Mouse (Mus musculus) embryonic facial prominence, embryonic 10.5 days (tissue): ENCODE results near the gene Inafm1. TPM values are rescaled to one million over a fixed set of nuclear protein-coding genes. Genes with fewer than 3 reads are reported as not detected.

ENCODE experiments used
- DNase-seq: peaks from one replicate; pipeline ENCODE4 v3.0.0-alpha.2; 2017; ENCODE audit warnings: low spot score
- H3K27ac ChIP-seq: fragments of 300-500 bp; sonication (generic); replicated peaks from 2 replicates; pipeline ENCODE4 v1.5.1; 2016; ENCODE audit warnings: mild to moderate bottlenecking
- H3K27me3 ChIP-seq: fragments of 300-500 bp; sonication (generic); replicated peaks from 2 replicates; pipeline ENCODE4 v1.6.1; 2016; ENCODE audit warnings: low read depth, mild to moderate bottlenecking; ENCODE audit not compliant: poor library complexity, severe bottlenecking
- H3K36me3 ChIP-seq: fragments of 300-500 bp; sonication (generic); replicated peaks from 2 replicates; pipeline ENCODE4 v1.6.1; 2016; ENCODE audit warnings: mild to moderate bottlenecking, moderate library complexity
- H3K4me1 ChIP-seq: fragments of 300-500 bp; sonication (generic); 2 replicates; pipeline ENCODE4 v1.6.1; 2016
- H3K4me3 ChIP-seq: fragments of 300-500 bp; sonication (generic); 2 replicates; pipeline ENCODE4 v1.5.1; 2016; ENCODE audit warnings: mild to moderate bottlenecking, moderate library complexity
- H3K9me3 ChIP-seq: fragments of 300-500 bp; sonication (generic); 2 replicates; pipeline ENCODE4 v1.6.1; 2016; ENCODE audit warnings: mild to moderate bottlenecking
- WGBS: fragments of 180-500 bp; shearing (Covaris S2); methylation state at CpG from one replicate; pipeline ENCODE4 v1.1.7; 2016; 5-methylcytosine and 5-hydroxymethylcytosine counted together
- polyA plus RNA-seq: library from polyadenylated mRNA; unstranded; fragments of >200 nt; fragmentation: Nextera tagmentation; extraction: Ambion mirVana; gene quantifications from 2 replicates; pipeline ENCODE4 v1.2.1, GENCODE M21; 2016

Gene Inafm1
- polyA plus RNA-seq, result 5.9 and 9.1 TPM in 2 replicates

DNA sequence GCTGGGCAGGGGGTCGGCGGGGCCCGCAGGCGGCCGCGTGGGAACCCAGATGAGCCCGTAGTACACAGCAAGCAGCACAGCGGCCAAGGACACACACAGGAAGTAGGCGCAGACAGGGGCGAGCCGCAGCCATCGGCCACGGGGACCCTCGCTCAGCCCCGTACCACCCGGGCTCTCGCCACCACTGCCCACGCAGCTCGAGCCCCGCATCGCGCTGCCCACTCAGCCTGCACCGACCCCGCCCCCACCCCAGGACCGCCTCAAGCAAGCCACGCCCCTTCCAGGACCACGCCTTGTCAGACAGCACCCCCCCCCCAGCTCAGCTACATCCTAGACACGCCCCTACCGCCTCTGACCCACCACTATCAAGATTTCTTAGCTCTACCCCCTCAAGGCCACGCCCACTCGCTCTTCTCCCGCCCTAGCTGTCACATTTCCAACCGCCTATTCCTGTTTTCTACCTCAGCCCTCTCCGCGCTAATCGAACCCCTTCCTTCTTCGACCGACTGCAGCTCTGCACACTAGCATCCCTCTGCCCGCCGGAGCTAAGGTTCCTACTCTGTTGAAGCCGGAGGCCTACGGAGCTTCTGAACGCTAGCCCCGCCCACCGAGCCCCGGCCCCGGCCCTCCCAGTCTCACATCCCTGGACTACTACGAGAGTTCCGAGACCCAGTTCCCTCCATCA, at the start of gene Inafm1:
TSS of gene Inafm1 (minus strand) at position 537 of the 685 bp plus-strand sequence.
- DNase-seq, result peak; percentile 95
- H3K4me1 ChIP-seq, result peaks cover 39% of the 10 kb centered on the region
- H3K36me3 ChIP-seq, result peaks cover 34% of the 10 kb centered on the region
- H3K27me3 ChIP-seq, result peaks cover 34% of the 10 kb centered on the region
- under 1% methylated on average over 49 of the region's 49 CpGs for WGBS
- peak within 1 kb of the TSS; percentile 78 for H3K4me3 ChIP-seq
- H3K9me3 ChIP-seq, result no peaks in the 10 kb centered on the region
- peak within 1 kb of the TSS; percentile 82 for H3K27ac ChIP-seq

- Histone ChIP-seq H3K4me3 (no peak overlapping the region), H3K27me3 (no peaks in the 10 kb centered on the region), H3K4me1 (peaks cover 1% of the 10 kb centered on the region; the same call in 1 of the 2 replicates), H3K36me3 (peaks cover 57% of the 10 kb centered on the region), H3K9me3 (no peaks in the 10 kb centered on the region), H3K27ac (no peak overlapping the region)
- WGBS, result 90% methylated on average over 6 of the region's 6 CpGs
- no peak for DNase-seq
Observed at GRCm38 (mm10) chr7:16320479-16320878, 47.1 kb upstream of the Inafm1 start.

- Histone ChIP-seq H3K27ac (no peak overlapping the region), H3K4me3 (no peak overlapping the region), H3K27me3 (no peaks in the 10 kb centered on the region), H3K4me1 (peaks cover 12% of the 10 kb centered on the region), H3K9me3 (no peaks in the 10 kb centered on the region), H3K36me3 (peaks cover 45% of the 10 kb centered on the region)
- WGBS, result 87% methylated on average over 4 of the region's 4 CpGs
- DNase-seq, result no peak
Observed at GRCm38 (mm10) chr7:16319216-16319615, 45.8 kb upstream of the Inafm1 start.

DNA sequence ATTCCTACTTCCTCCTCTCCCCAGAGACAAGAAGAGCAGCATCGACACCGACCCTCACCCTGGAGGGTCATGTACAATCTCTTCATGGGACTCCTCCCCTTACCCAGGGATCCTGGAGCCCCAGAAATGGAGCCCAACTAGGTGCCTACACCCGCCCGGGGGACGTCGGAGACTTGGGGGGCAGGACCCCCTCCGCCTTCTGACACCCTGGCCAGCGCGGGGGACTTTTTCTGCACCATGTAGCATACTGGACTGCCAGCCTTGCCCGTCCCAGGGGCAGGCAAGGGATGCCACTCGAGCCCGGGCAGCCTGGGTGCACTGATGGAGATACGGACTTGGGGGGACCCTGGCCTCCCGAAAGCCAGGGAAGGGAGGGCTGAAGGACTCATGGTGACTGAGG, 43.7 kb upstream of the Inafm1 start:
- 86% methylated on average over 14 of the region's 14 CpGs for WGBS

GRCm38 (mm10) chr7:16315222-16315759, 41.9 kb upstream of the Inafm1 start:
- Histone ChIP-seq H3K4me3 (no peak overlapping the region), H3K27me3 (peaks cover 18% of the 10 kb centered on the region), H3K27ac (no peak overlapping the region), H3K36me3 (peaks cover 27% of the 10 kb centered on the region), H3K9me3 (no peaks in the 10 kb centered on the region), H3K4me1 (peaks cover 50% of the 10 kb centered on the region)
- WGBS, result 75% methylated on average over 4 of the region's 4 CpGs
- no peak for DNase-seq

More for the DNA sequence above, 43.7 kb upstream of the Inafm1 start:
- H3K4me3 ChIP-seq, result no peak overlapping the region
- H3K27me3 ChIP-seq, result 0 out of 2 replicates have a peak, but pooled peaks cover under 1% of the 10 kb centered on the region
- H3K27ac ChIP-seq, result no peak overlapping the region
- H3K36me3 ChIP-seq, result peaks cover 32% of the 10 kb centered on the region
- no peak for DNase-seq
- peaks cover 32% of the 10 kb centered on the region for H3K4me1 ChIP-seq
- no peaks in the 10 kb centered on the region for H3K9me3 ChIP-seq

DNA sequence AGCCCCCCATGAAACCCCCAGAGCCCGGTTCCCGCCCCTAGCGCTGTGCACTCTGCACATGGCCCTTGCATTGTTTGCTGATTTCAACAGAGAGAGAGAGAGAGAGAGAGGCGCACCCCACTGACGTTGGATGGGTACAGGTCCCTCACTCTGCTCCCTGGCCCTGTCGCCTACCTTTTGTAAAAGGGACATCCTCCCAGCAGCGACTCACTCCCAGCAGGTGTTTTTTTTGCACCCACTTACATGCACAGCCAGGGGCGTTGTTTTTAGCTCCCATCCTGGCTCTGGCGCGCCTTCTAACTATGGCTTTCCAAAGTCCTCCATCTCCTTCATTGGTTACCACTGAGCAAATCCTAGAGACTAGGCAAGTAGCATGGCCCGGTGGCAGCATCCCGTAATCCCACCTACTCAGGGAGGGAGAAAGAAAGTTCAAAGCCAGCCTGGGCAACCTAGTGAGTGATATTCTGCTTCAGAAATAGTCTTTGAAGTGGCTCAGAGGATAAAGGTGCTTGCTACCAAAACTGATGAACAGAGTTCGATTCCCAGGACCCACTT, 40.9 kb upstream of the Inafm1 start:
- no peak for DNase-seq
- Histone ChIP-seq H3K27me3 (peaks cover 23% of the 10 kb centered on the region), H3K9me3 (no peaks in the 10 kb centered on the region), H3K36me3 (peaks cover 25% of the 10 kb centered on the region), H3K4me1 (peaks cover 60% of the 10 kb centered on the region), H3K4me3 (peak overlapping the region; percentile 83), H3K27ac (peak overlapping the region; percentile 97)
- WGBS, result 9% methylated on average over 13 of the region's 13 CpGs

DNA sequence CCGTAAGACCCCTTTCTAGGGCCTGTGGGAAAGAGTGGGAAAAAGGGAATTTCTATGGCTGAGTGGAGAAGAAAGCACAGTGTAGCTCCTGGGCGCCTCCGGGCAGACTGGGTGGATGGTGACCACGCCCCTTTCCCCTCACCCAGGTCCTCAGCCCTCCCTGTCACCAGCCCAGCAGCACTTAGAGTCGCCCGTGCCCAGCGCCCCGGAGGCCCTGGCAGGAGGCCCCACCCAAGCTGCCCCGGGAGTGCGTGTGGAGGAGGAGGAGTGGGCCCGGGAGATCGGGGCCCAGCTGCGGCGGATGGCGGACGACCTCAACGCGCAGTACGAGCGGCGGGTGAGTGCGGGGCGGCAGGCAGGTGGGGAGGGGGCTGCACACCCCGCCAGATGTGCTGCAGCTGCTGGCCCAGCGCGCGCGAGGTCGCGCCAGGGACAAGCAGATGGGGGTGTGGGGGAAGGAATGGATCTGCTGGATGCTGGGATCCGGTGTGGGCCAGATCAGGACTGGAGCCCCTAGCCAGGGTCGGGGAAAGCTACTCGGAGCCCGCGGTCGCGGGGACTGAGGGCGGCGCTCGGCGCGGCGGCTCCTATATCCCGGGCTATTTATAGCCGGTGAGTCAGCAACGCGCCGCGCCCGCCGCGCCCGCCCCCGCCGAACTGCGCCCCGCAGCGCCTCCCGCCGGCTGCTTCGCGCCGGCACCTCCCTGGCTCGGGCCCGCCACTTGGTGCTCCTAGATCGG, 40.2 kb upstream of the Inafm1 start:
- Histone ChIP-seq H3K4me1 (peaks cover 66% of the 10 kb centered on the region), H3K9me3 (no peaks in the 10 kb centered on the region), H3K4me3 (peak overlapping the region; percentile 83), H3K27me3 (peaks cover 23% of the 10 kb centered on the region), H3K27ac (peak overlapping the region; percentile 97), H3K36me3 (peaks cover 25% of the 10 kb centered on the region)
- WGBS, result under 1% methylated on average over 66 of the region's 66 CpGs
- peak; percentile 88 for DNase-seq

GRCm38 (mm10) chr7:16312672-16313311, 39.4 kb upstream of the Inafm1 start:
- under 1% methylated on average over 12 of the region's 12 CpGs for WGBS
- H3K4me1 ChIP-seq, result peaks cover 69% of the 10 kb centered on the region
- H3K36me3 ChIP-seq, result peaks cover 18% of the 10 kb centered on the region
- H3K4me3 ChIP-seq, result peak overlapping the region; percentile 83
- H3K9me3 ChIP-seq, result no peaks in the 10 kb centered on the region
- H3K27me3 ChIP-seq, result peaks cover 23% of the 10 kb centered on the region
- DNase-seq, result peak; percentile 89
- H3K27ac ChIP-seq, result peak overlapping the region; percentile 97

DNA sequence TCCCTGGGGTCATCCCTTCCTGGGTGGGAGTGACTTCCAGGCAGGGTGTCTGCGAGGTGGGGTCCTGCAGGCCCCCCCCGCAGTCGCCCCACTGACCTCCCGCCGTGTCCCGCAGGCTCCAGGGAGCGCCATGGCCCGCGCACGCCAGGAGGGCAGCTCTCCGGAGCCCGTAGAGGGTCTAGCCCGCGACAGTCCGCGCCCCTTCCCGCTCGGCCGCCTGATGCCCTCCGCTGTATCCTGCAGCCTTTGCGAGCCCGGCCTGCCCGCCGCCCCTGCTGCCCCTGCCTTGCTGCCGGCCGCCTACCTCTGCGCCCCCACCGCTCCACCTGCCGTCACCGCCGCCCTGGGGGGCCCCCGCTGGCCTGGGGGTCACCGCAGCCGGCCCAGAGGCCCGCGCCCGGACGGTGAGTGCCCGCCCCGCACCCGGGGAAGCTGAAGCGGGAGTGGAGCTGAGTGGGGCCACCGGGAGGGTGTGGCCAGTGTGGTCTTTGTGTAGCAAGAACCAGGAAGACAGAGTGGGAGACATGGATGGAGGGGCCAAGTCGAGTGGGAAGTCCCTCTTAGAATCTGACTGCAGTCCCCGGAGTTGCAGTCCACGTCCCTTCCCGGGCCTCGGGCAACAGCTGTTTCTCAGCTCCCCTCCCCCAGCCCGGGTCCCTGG, 38.7 kb upstream of the Inafm1 start:
- Histone ChIP-seq H3K27ac (peak overlapping the region; percentile 97), H3K4me1 (peaks cover 69% of the 10 kb centered on the region), H3K36me3 (peaks cover 11% of the 10 kb centered on the region), H3K4me3 (peak overlapping the region; percentile 83), H3K27me3 (peaks cover 23% of the 10 kb centered on the region), H3K9me3 (no peaks in the 10 kb centered on the region)
- WGBS, result under 1% methylated on average over 49 of the region's 49 CpGs
- peak; percentile 71 for DNase-seq

GRCm38 (mm10) chr7:16311453-16312004, 38.1 kb upstream of the Inafm1 start:
- no peaks in the 10 kb centered on the region for H3K9me3 ChIP-seq
- WGBS, result under 1% methylated on average over 14 of the region's 14 CpGs

DNA sequence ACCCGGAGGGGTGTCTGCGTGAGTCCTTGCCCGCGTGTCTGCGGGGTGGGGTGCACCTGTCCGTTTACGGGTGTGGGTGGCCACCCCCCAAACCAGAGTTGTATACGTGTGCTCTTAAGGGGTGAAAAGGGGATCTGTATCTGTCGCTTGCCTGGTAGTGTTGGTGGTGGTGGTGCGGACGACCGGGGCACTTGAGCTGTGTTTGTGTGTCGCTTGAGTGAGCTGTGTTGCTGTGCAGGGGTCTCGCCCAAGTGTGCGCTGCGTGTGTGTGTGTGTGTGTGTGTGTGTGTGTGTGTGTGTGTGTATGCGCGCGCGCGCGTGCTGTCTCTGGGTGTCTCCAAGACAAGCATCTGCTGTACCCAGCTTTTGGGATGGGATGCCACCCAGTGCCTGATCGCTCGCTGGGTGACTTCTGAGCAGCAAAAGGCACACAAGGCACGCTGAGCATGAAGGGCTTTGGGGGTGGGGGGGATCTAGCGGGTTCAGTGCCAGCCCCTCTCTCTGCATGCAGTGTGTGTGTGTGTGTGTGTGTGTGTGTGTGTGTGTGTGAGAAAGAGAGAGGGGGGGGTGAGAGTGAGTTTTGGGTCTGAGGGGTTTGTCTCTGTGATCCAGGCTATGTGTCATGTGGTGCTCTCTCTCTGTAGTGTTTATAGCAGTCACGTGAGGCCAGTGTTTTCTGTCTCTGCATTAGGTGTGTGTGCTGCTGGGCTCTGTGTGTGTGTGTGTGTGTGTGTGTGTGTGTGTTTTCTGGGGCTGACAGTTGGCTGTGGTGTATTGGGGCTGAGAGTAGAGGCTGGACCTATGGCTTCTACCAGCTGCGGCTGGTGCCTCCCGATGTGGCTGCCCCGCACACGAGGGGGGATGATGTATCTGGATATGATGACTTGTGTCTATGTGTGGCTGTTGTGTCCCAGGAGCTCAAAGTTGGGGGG, 37.4 kb upstream of the Inafm1 start:
- no peaks in the 10 kb centered on the region for H3K9me3 ChIP-seq
- no peaks in the 10 kb centered on the region for H3K36me3 ChIP-seq
- WGBS, result under 1% methylated on average over 31 of the region's 31 CpGs
- H3K27me3 ChIP-seq, result peaks cover 23% of the 10 kb centered on the region
- H3K4me3 ChIP-seq, result peak overlapping the region; percentile 83
- H3K4me1 ChIP-seq, result peaks cover 69% of the 10 kb centered on the region
- peak; percentile 44 for DNase-seq
- peak overlapping the region; percentile 97 for H3K27ac ChIP-seq

More at GRCm38 (mm10) chr7:16311453-16312004, 38.1 kb upstream of the Inafm1 start:
- Histone ChIP-seq H3K27ac (peak overlapping the region; percentile 97), H3K4me1 (peaks cover 69% of the 10 kb centered on the region), H3K27me3 (peaks cover 23% of the 10 kb centered on the region), H3K4me3 (peak overlapping the region; percentile 83), H3K36me3 (peaks cover 5% of the 10 kb centered on the region)
- DNase-seq, result peak; percentile 41
